Mouse (Mus musculus) mouse embryonic stem cell (cell line): ENCODE data around the gene Krtap6-2.

ENCODE experiments used
- in situ Hi-C, 2 experiments: fragments of 300-500 bp; cut with MboI; formaldehyde crosslinking; loops; 1 replicate in 1 of 2; 3 replicates in 1 of 2; pipeline ENCODE4 v1.14.3; 2019 to 2020; ENCODE audit warnings: low sequenced_read_pairs in 2 of 2, low pct_unique_long_range_greater_than_20kb in 1 of 2, mixed read lengths in 1 of 2; ENCODE audit not compliant: unreplicated experiment in 1 of 2

Gene Krtap6-2

DNA sequence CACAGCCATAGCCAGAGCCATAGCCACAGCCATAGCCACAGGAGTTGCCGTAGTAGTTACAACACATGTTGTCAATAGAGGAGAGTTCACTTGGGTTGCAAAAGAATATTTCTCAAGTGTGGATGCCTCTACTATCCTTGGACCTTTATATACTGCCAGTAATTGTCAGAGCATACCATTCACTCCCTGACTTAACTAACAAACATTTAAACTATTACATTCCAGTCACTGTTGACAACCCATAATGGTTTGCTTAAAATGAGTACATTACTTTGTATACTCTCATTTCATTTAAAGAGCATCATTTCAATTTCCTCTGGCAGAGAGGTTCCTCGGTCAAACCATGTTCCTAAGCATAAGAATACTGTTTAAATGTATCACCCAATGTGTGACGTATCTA lies at the start of gene Krtap6-2:
TSS of gene Krtap6-2 (minus strand) at position 101 of the 400 bp plus-strand sequence.
- in situ Hi-C loops: no loop called here

DNA sequence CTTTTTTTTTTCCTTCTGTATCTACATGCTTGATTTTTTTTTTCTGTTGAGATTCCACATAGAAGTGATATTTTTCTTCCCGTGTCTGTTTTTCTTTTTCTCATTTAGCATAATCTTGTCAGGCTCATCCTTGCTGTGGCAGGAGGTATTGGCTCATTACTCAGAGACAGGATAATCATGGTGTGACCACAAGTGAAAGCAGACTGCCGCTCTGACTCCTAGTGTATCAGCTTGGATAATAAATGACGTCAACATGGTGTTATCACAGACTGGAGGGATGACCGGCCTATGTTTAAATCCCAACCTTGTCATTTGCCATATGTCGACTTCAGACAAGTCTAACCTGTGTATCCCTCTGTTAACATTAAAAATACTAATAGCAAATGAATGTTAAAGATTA lies 41.3 kb upstream of the Krtap6-2 start:
- in situ Hi-C loops: no loop called here

DNA sequence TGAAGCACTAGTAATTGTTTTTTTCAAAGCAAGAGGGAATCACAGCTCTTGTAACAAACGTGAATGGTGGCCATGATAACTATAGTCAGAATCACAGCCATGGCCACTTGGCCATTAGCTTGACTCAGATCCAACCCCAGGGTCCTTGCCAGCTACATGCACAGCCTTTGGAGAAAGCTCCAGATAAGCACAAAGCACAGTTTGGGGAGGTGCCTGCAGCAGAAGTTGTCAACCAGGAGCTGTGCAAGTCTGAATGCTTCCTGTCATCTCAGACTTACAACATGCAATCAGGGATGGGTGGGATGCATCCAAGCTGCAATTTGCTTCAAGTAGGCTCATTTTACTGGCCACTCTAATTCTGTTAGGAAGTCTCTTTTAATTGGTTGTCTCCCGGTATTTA lies 9.7 kb upstream of the Krtap6-2 start:
- in situ Hi-C loops: no loop called here

DNA sequence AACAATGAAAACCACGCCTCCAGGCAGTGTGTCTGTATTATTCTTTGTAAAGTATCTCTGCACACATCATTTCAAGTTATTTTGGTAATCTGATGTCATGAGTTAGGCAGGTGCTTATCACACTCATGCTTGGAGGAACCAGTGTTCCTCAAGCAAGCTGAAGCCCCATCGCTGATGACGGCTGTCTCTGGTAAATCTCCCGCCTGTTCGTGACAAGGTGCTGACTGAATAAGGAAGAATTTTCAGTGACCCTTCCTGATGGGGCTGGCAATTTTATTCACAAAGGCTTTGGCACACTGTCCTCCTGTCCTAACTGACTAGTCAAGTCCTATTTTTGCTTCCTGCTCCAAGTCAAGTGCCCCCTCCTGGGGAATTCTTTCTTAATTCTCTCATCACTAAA lies 5.4 kb upstream of the Krtap6-2 start:
- in situ Hi-C loops: no loop called here

DNA sequence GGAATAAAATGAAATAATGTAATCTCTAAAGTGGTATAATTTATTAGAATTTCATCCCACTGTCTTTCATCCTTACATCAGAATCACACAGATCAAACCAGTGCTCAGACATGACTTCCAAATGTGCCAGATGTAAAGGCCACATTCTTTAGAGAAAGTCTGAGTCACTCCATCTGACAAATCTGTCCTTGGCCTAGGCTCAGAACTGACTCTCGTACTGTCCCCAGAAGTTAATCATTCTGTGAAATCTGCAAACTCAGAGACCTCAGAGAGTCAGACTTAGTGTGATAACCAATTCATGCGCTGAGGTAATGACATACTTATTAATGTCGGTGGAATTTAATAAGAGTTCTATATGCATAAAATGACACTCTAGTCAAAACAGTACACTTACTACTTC lies 3.6 kb downstream of the Krtap6-2 start:
- in situ Hi-C loops: no loop called here

DNA sequence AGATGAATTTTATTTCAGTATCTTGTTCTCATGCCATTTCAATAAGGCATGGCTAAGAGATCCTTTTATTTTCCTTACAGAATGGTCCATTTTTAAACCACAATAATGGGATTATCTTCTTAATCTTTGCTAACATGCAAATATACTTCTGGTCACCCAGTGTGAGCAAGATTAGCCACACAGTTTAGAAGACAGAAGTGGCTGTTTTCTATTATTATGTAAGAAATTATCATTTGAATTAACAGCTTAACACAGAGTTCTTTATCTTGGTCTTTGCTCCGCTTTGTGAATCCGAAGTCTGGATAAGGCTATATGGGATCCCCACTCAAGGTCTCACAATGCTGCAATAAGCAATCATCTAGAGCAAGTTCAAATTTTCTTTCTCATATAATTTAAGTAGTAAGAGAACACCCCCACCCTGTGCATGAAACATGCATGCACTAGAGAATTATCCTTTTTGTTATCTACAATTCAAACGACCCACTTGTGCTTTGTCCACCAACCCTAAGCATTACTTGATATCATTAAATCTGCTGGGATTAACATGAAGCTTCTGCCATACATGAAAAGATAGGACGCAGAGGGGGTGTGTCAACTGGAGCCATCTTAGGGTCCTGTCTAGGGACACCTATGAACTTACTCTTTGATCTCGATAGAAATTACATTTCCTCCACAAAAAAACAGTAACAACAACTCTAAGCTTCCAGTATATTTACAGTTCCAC lies 9.4 kb downstream of the Krtap6-2 start:
- in situ Hi-C loops: no loop called here

DNA sequence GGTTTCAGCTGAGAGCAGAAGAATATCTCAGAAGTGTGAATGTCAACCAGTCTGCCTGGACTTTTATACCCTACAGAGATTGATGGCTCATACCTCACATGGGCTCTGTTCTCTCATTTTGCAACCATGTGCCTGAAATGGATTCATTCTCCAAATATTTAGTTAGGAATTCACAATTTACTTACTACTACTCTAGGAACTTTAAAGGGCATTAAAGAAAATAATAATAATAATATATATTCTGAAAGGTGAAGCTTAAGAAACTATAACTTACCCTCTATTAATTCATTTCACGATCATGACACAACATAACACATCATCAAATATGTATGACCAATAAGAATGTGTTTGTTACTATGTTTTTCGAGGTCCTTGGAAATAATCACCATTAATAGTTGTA lies 16.1 kb downstream of the Krtap6-2 start, which contains the start of gene Krtap21-1:
TSS of gene Krtap21-1 (minus strand) at position 101 of the 400 bp plus-strand sequence.
- in situ Hi-C loops: no loop called here

DNA sequence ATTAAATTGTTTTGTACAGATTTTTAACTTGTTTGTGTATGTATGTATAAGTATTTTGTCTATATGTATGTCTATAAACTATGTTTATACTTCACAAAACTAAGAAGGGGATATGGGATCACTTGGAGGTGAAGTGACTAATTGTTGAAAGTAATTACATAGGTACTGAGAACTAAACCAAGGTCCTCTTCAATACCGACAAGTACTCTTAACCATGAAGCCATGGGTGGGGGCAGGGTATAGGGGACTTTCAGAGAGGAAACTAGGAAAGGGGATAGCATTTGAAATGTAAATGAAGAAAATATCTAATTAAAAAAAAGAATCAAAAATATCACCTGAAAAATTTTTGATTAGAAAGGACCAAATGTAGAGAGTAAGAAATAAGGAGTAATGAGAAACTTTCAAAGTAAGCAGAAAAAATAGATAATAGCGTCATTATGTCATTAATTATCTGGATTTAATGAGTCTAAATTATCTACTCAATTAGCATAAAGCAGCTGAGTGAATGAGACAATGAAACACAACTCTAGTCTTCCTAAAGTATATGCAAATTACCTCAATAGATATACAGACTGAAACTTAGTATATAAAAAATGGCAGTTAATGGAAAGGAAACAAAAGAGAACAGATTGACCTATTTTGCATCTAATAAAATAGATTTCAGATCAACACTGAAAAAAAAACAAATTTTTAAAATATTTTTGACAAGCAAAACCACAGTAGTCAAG lies 47.0 kb downstream of the Krtap6-2 start:
- in situ Hi-C loops: no loop called here
